Mouse (Mus musculus) neural tube, embryonic 10.5 days (tissue): ENCODE measurements around the gene Dnajb8.

Experiments
- DNase-seq: peaks from one replicate; pipeline ENCODE4 v3.0.0-alpha.2; 2017; ENCODE audit warnings: low spot score; ENCODE audit errors: extremely low spot score

The Dnajb8 gene

GRCm38 (mm10) chr6:88278141-88278540, 56.1 kb downstream of the Dnajb8 start:
- DNase-seq, result no peak

GRCm38 (mm10) chr6:88290129-88290766, 68.2 kb downstream of the Dnajb8 start:
- no peak for DNase-seq

GRCm38 (mm10) chr6:88292274-88292909, 70.3 kb downstream of the Dnajb8 start:
- no peak for DNase-seq

GRCm38 (mm10) chr6:88299491-88299890, 77.4 kb downstream of the Dnajb8 start:
- DNase-seq, result no peak

- DNase-seq, result no peak
These were observed 79.2 kb downstream of the Dnajb8 start for GRCm38 (mm10) chr6:88301234-88301633.
